Mouse (Mus musculus): ENCODE results near the gene Fbxo27.

- TF ChIP-seq CTCF (IDR thresholded peaks at IDR 0.05; ENCODE audit: low read depth) = no peak
- TF ChIP-seq EP300 (optimal IDR thresholded peaks at IDR 0.05) = no peak
Observed at GRCm38 (mm10) chr7:28719159-28719558, 26.5 kb downstream of the Fbxo27 start.

Measured in stomach, postnatal 0 days (tissue).